Mouse (Mus musculus) limb, embryonic 14.5 days (tissue): Measurements from ENCODE around the gene Tbc1d2. TPM values are rescaled to one million over a fixed set of nuclear protein-coding genes. Genes with fewer than 3 reads are reported as not detected.

Experiments
- ATAC-seq: fragments of 200-750 bp; cut with Nextera tagmentation; 2 replicates; pipeline ENCODE4 v1.8.0; 2017; ENCODE audit warnings: low read depth, moderate number of reproducible peaks, moderate TSS enrichment; ENCODE audit not compliant: low FRiP score
- DNase-seq: peaks from one replicate; pipeline ENCODE4 v3.0.0-alpha.2; 2015; ENCODE audit warnings: low spot score
- H3K27ac ChIP-seq: fragments of 300-500 bp; sonication (generic); replicated peaks from 2 replicates; pipeline ENCODE4 v1.5.1; 2014; ENCODE audit warnings: low read depth, mild to moderate bottlenecking, low read length, moderate library complexity, mixed read lengths
- H3K27me3 ChIP-seq: fragments of 300-500 bp; sonication (generic); 2 replicates; pipeline ENCODE4 v1.6.1; 2014; ENCODE audit warnings: low read length, mixed read lengths; ENCODE audit not compliant: control insufficient read depth, insufficient read depth
- H3K36me3 ChIP-seq: fragments of 300-500 bp; sonication (generic); 2 replicates; pipeline ENCODE4 v1.6.1; 2014; ENCODE audit warnings: mild to moderate bottlenecking, low read length, moderate library complexity, mixed read lengths; ENCODE audit not compliant: control insufficient read depth, insufficient read depth
- H3K4me1 ChIP-seq: fragments of 300-500 bp; sonication (generic); 2 replicates; pipeline ENCODE4 v1.6.1; 2014; ENCODE audit warnings: antibody characterized with exemption, low read length, mixed read lengths; ENCODE audit not compliant: control insufficient read depth, insufficient read depth
- H3K4me2 ChIP-seq: fragments of 300-500 bp; sonication (generic); replicated peaks from 2 replicates; pipeline ENCODE4 v1.6.1; 2014; ENCODE audit warnings: low read depth, mild to moderate bottlenecking, low read length, moderate library complexity; ENCODE audit not compliant: severe bottlenecking
- H3K4me3 ChIP-seq: fragments of 300-500 bp; sonication (generic); replicated peaks from 2 replicates; pipeline ENCODE4 v1.5.1; 2014; ENCODE audit warnings: low read length
- H3K9ac ChIP-seq: fragments of 300-500 bp; sonication (generic); 2 replicates; pipeline ENCODE4 v1.6.1; 2014; ENCODE audit warnings: mild to moderate bottlenecking, low read depth, low read length, moderate library complexity; ENCODE audit not compliant: severe bottlenecking
- H3K9me3 ChIP-seq: fragments of 300-500 bp; sonication (generic); 2 replicates; pipeline ENCODE4 v1.6.1; 2016; ENCODE audit warnings: low read length; ENCODE audit not compliant: control insufficient read depth
- POLR2A ChIP-seq: fragments of 200-500 bp; IDR thresholded peaks from 2 replicates; pipeline ENCODE4 v1.8.0; 2012; ENCODE audit warnings: inconsistent platforms, mild to moderate bottlenecking, moderate library complexity, borderline replicate concordance; ENCODE audit not compliant: insufficient read depth, insufficient read length; ENCODE audit errors: extremely low read depth
- WGBS: fragments of 180-500 bp; shearing (Covaris S2); extraction: QIAGEN DNeasy Blood & Tissue Kit; methylation state at CpG from one replicate; pipeline ENCODE4 v1.1.7; 2014; 5-methylcytosine and 5-hydroxymethylcytosine counted together
- polyA plus RNA-seq, 2 experiments: library from polyadenylated mRNA; depleted of rRNA in 1 of 2; stranded (reverse) in 1 of 2; unstranded in 1 of 2; fragments of >200 nt; fragmentation: Nextera tagmentation in 1 of 2; extraction: Ambion mirVana in 1 of 2; gene quantifications; 2 replicates each; pipeline versions ENCODE4 v1.2.1 to v1.2.3; 2012 to 2014

Gene Tbc1d2
- polyA plus RNA-seq, 2 experiments = 1.5 to 2.1 TPM

GRCm38 (mm10) chr4:46591833-46592520 lies 58.0 kb downstream of the Tbc1d2 start:
- Histone ChIP-seq H3K27ac (no peak overlapping the region), H3K4me3 (no peak overlapping the region), H3K36me3 (no peaks in the 10 kb centered on the region), H3K4me1 (no peaks in the 10 kb centered on the region), H3K9ac (no peak overlapping the region), H3K27me3 (no peaks in the 10 kb centered on the region), H3K9me3 (no peaks in the 10 kb centered on the region), H3K4me2 (no peak overlapping the region)
- 84% methylated on average over 9 of the region's 9 CpGs for WGBS
- no peak for TF ChIP-seq POLR2A
- ATAC-seq = no peak
- no peak for DNase-seq

DNA sequence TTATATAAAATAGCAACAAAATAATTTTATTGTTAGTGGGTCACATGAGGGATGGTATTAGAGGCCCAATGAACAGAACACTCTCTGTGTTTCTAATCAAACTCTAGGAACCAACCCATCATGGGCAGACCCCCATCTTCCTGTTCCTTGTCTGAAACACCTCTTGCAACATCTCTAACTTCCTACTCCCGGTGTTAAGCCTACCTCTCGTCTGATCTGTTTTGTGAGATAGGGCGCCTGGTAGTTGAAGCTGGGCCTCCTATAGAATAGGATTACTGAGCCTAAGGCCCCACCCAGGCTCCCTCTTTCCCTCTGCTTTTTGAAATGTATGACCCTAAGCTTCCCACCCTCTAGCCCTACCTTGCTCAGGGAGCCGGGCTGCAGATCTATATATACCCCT lies 59.2 kb downstream of the Tbc1d2 start:
- DNase-seq (no peak), ATAC-seq (no peak)
- Histone ChIP-seq H3K27ac (no peak overlapping the region), H3K9ac (no peak overlapping the region), H3K4me1 (no peaks in the 10 kb centered on the region; the same call in 1 of the 2 replicates), H3K9me3 (no peaks in the 10 kb centered on the region), H3K4me3 (no peak overlapping the region), H3K4me2 (no peak overlapping the region), H3K27me3 (no peaks in the 10 kb centered on the region), H3K36me3 (no peaks in the 10 kb centered on the region)
- TF ChIP-seq POLR2A = no peak
- 71% methylated on average over 4 of the region's 4 CpGs for WGBS

DNA sequence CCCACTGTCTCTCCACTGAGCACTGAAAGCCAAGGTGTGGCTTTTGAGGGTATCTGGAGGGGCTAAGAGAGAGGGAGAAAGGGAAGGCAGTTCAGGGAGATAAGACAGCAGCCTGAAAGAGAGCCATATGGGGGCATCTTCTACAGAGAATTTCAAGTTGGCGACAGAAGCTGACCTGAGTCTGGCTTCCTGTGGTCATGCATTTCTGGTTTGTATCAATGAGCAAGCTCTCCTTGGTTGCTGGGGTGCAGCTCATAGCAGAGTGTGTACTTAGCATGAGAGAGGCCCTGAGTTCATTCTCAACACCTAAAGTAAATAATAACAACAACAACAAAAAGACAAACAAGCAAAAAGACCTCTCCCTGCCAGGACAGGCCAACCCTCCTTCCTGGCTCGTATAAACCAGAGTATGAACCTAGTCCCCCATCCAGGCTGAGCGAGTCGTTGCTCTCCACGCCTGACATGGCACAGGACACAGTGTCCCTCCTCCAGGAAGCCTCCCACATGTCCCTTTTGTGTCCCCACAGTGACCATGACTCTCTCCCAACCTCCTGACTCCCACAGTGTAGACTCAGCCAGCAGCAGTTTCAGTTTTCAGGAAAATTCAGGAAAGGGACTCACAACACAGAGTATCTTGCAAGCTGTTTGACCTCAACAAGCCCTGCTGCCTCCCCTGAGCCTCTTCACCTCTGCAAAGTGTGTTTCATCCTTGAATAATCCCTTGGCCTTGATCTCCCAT lies 59.9 kb downstream of the Tbc1d2 start:
- no peak overlapping the region for H3K27ac ChIP-seq
- no peaks in the 10 kb centered on the region for H3K9me3 ChIP-seq
- no peak overlapping the region for H3K4me3 ChIP-seq
- ATAC-seq (no peak), DNase-seq (no peak)
- no peak overlapping the region for H3K4me2 ChIP-seq
- H3K27me3 ChIP-seq = no peaks in the 10 kb centered on the region
- 71% methylated on average over 5 of the region's 5 CpGs for WGBS
- no peaks in the 10 kb centered on the region for H3K36me3 ChIP-seq
- no peak overlapping the region for H3K9ac ChIP-seq
- H3K4me1 ChIP-seq = no peaks in the 10 kb centered on the region; the same call in 1 of the 2 replicates
- TF ChIP-seq POLR2A = no peak

- no peaks in the 10 kb centered on the region for H3K36me3 ChIP-seq
- no peak for TF ChIP-seq POLR2A
- no peak overlapping the region for H3K4me2 ChIP-seq
- no peak for ATAC-seq
- no peak overlapping the region for H3K27ac ChIP-seq
- H3K4me1 ChIP-seq = no peaks in the 10 kb centered on the region; the same call in 1 of the 2 replicates
- no peak for DNase-seq
- 77% methylated on average over 8 of the region's 8 CpGs for WGBS
- no peak overlapping the region for H3K4me3 ChIP-seq
- no peak overlapping the region for H3K9ac ChIP-seq
- H3K27me3 ChIP-seq = no peaks in the 10 kb centered on the region
- H3K9me3 ChIP-seq = no peaks in the 10 kb centered on the region
Measured at GRCm38 (mm10) chr4:46589151-46589550, 60.9 kb downstream of the Tbc1d2 start.

- Histone ChIP-seq H3K4me1 (no peaks in the 10 kb centered on the region; the same call in 1 of the 2 replicates), H3K4me2 (no peak overlapping the region), H3K4me3 (no peak overlapping the region), H3K9ac (no peak overlapping the region), H3K9me3 (no peaks in the 10 kb centered on the region), H3K36me3 (no peaks in the 10 kb centered on the region), H3K27ac (no peak overlapping the region), H3K27me3 (no peaks in the 10 kb centered on the region)
- DNase-seq (no peak), ATAC-seq (no peak)
- no peak for TF ChIP-seq POLR2A
- 93% methylated on average over 4 of the region's 4 CpGs for WGBS
Measured at GRCm38 (mm10) chr4:46586473-46586872, 63.5 kb downstream of the Tbc1d2 start.
